Mouse (Mus musculus): ENCODE measurements at regions not wholly inside any gene's neighbourhood (a gene's known extent, or its start where the extent isn't known, plus 50 kb on each side); places are given as distances from the start of the nearest gene placed in this dataset.

DNA sequence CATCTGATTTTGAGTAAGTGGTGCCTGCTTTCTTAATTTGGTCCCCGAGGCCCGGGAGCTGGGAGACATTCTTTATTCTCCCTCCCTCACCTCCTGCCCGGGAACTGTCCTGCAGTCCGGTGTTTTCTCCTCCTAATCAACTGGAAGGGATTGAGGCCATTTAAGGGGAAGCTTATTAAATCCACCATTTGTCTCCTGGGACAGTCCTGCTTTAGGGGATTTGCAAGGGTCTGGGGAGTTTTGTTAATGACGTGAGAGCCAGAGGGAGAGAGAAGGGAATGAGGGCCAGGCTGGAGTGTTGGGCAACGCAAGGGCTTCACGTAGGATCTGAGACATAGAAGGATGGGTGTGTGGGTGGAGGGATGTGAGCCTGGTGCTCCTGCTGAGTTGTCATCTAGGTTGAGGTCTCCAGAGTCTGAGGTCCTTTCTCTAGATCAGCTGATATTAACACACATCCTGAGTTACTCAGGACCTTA lies 444.6 kb downstream of the Cd83 start:
- Histone ChIP-seq H3K9me3 (ENCODE audit: control insufficient read depth, low read length) (peaks cover 5% of the 10 kb centered on the region; the same call in 1 of the 2 replicates), H3K27ac (ENCODE audit: low read depth) (peak overlapping the region; percentile 33; the same call in 1 of the 2 replicates), H3K27me3 (replicated peaks; ENCODE audit: control insufficient read depth, insufficient read depth, low read length) (no peaks in the 10 kb centered on the region), H3K4me2 (ENCODE audit: low read length) (peak overlapping the region; percentile 37), H3K4me3 (ENCODE audit: low read depth, low read length) (no peak overlapping the region), H3K4me1 (replicated peaks; ENCODE audit: control insufficient read depth, insufficient read depth, low read length) (peaks cover 21% of the 10 kb centered on the region), H3K9ac (ENCODE audit: low read length) (no peak overlapping the region), H3K36me3 (ENCODE audit: control insufficient read depth, insufficient read depth, low read length) (no peaks in the 10 kb centered on the region)
- 10% methylated on average over 7 of the region's 7 CpGs for WGBS
- DNase-seq (ENCODE audit: low spot score), result no peak
- peak; percentile 15; the same call in 1 of the 2 replicates for ATAC-seq (replicated peaks; ENCODE audit: low FRiP score, low TSS enrichment, low read depth)

DNA sequence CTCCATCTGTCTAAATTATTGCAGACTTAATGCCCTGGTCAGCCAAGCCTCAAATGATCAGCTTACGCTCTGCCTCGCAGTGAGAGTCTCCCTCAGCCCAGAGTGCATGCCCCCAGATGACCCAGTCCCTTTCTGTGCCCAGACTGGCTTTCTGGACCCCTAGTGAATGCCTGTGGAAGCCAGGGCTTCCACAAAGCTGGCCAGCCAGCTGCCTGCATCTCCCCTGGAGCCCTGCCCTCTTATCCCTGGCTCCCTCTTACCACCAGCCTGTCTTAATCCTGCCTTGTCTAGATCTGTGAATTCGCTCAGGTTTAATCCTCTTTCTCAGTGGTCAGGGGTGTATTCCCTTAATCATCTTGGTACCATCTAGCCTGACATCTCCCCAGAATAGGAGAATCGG lies 446.8 kb downstream of the Cd83 start:
- Histone ChIP-seq H3K4me3 (ENCODE audit: low read depth, low read length) (no peak overlapping the region), H3K9ac (ENCODE audit: low read length) (no peak overlapping the region), H3K27me3 (replicated peaks; ENCODE audit: control insufficient read depth, insufficient read depth, low read length) (no peaks in the 10 kb centered on the region), H3K9me3 (ENCODE audit: control insufficient read depth, low read length) (no peaks in the 10 kb centered on the region), H3K4me2 (ENCODE audit: low read length) (no peak overlapping the region), H3K4me1 (replicated peaks; ENCODE audit: control insufficient read depth, insufficient read depth, low read length) (peaks cover 21% of the 10 kb centered on the region), H3K36me3 (ENCODE audit: control insufficient read depth, insufficient read depth, low read length) (no peaks in the 10 kb centered on the region), H3K27ac (ENCODE audit: low read depth) (no peak overlapping the region)
- WGBS, result 63% methylated on average over 4 of the region's 4 CpGs
- ATAC-seq (replicated peaks; ENCODE audit: low FRiP score, low TSS enrichment, low read depth), result no peak
- DNase-seq (ENCODE audit: low spot score), result no peak

DNA sequence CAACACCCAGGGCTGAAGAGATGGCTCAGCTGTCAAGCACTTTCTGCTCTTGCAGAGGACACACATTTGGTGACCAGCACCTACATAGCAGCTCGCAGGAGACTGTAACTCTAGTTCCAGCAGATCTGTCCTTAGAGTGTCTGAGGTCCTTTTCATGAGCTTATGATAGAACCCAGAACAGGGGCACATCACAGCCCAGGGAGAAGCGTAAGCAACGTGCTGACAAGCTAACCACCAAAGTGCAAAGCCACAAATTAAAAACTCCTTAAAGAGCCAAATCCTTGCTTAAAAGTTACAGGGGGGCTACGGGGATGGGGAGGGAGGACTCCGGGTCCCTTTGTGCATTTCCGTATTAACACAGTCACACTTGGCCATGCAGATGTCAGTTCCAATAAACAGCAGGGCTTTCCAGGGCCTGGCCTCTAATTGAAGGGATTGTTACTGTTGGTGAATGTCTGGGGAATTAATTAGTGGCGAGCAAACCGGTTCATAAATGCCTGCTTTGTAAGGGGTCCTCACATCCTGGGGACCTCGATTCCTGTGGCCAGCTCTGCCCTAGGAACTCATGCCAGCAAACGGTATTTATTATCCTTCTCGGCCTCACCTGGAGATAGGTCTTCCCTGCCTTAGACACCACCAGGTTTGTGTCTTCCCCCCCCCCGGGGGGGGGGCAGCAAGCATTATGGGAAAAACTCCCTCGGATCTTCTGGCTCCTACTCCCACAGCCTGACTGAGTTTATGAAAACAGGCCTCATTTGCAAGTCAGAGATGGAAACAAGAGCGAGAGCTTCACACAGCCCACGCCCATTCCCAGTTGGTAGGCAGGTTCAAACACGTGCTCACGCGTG lies 447.5 kb downstream of the Cd83 start:
- no peak for ATAC-seq (replicated peaks; ENCODE audit: low FRiP score, low TSS enrichment, low read depth)
- WGBS, result 46% methylated on average over 18 of the region's 18 CpGs
- Histone ChIP-seq H3K27me3 (replicated peaks; ENCODE audit: control insufficient read depth, insufficient read depth, low read length) (no peaks in the 10 kb centered on the region), H3K4me1 (replicated peaks; ENCODE audit: control insufficient read depth, insufficient read depth, low read length) (peaks cover 21% of the 10 kb centered on the region), H3K27ac (ENCODE audit: low read depth) (no peak overlapping the region), H3K4me3 (ENCODE audit: low read depth, low read length) (no peak overlapping the region), H3K4me2 (ENCODE audit: low read length) (no peak overlapping the region), H3K9me3 (ENCODE audit: control insufficient read depth, low read length) (no peaks in the 10 kb centered on the region), H3K9ac (ENCODE audit: low read length) (no peak overlapping the region), H3K36me3 (ENCODE audit: control insufficient read depth, insufficient read depth, low read length) (no peaks in the 10 kb centered on the region)
- DNase-seq (ENCODE audit: low spot score), result no peak

DNA sequence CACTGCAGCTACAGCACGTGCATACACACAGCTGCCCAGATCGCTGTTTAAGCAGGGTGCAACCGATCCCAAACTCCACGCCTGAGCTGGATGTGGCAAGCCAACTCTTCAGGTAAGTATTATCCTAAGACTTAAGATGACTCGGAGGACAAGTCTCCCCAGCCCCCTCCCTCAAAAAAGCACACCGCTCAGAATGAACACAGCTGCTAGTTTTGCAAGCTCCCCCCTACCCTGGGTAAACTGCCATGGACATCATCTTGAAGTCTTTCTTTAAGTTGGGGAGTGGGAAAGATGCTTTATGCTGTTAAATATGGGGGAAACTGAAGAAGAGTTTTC lies 448.1 kb downstream of the Cd83 start:
- no peak overlapping the region for H3K27ac ChIP-seq (ENCODE audit: low read depth)
- H3K9ac ChIP-seq (ENCODE audit: low read length), result no peak overlapping the region
- no peaks in the 10 kb centered on the region for H3K36me3 ChIP-seq (ENCODE audit: control insufficient read depth, insufficient read depth, low read length)
- H3K27me3 ChIP-seq (replicated peaks; ENCODE audit: control insufficient read depth, insufficient read depth, low read length), result no peaks in the 10 kb centered on the region
- H3K9me3 ChIP-seq (ENCODE audit: control insufficient read depth, low read length), result no peaks in the 10 kb centered on the region
- 74% methylated on average over 6 of the region's 6 CpGs for WGBS
- no peak for ATAC-seq (replicated peaks; ENCODE audit: low FRiP score, low TSS enrichment, low read depth)
- DNase-seq (ENCODE audit: low spot score), result no peak
- no peak overlapping the region for H3K4me2 ChIP-seq (ENCODE audit: low read length)
- no peak overlapping the region for H3K4me3 ChIP-seq (ENCODE audit: low read depth, low read length)
- H3K4me1 ChIP-seq (replicated peaks; ENCODE audit: control insufficient read depth, insufficient read depth, low read length), result peaks cover 21% of the 10 kb centered on the region

DNA sequence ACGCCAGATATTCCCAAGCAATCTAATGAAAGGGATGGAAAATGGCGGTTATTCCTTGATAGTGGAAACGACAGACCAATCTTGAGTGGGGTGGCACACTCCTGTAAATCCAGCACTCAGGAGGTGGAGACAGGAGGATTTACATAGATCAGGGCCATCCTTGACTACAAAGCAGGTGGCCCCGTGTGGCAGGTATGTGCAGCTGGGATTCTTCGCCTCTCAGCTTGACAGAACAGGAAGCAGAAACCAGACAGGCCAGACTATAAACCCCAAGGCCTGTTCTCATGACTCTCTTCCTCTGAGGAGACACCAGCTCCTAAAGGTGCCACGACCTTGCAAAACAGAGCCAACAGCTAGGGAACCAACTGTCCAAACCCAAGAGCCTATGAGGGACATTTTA lies 449.7 kb downstream of the Cd83 start:
- H3K36me3 ChIP-seq (ENCODE audit: control insufficient read depth, insufficient read depth, low read length), result no peaks in the 10 kb centered on the region
- no peak overlapping the region for H3K9ac ChIP-seq (ENCODE audit: low read length)
- H3K4me1 ChIP-seq (replicated peaks; ENCODE audit: control insufficient read depth, insufficient read depth, low read length), result peaks cover 15% of the 10 kb centered on the region
- 72% methylated on average over 6 of the region's 6 CpGs for WGBS
- no peak overlapping the region for H3K27ac ChIP-seq (ENCODE audit: low read depth)
- H3K4me3 ChIP-seq (ENCODE audit: low read depth, low read length), result no peak overlapping the region
- H3K27me3 ChIP-seq (replicated peaks; ENCODE audit: control insufficient read depth, insufficient read depth, low read length), result no peaks in the 10 kb centered on the region
- DNase-seq (ENCODE audit: low spot score) (no peak), ATAC-seq (replicated peaks; ENCODE audit: low FRiP score, low TSS enrichment, low read depth) (no peak)
- H3K9me3 ChIP-seq (ENCODE audit: control insufficient read depth, low read length), result no peaks in the 10 kb centered on the region
- no peak overlapping the region for H3K4me2 ChIP-seq (ENCODE audit: low read length)

DNA sequence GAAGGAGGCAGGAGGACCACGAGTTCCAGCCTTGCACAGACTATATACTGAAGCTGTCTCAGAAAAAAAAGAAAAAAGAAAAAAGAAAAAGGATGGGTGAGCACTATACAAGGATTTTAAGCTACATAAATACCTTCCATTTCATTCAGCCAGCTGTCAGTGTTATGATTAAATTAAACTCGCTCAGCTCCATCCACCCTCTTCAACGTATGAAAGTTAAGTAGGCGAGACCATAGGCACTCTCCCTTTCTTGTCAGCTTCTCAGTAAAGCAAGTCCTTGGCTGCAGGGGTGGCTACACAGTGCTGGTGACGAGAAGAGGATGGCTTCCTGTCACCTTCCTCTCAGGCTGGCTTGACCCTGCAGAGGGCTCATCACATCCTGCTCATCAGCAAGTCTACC lies 450.7 kb downstream of the Cd83 start:
- 79% methylated on average over 5 of the region's 5 CpGs for WGBS
- H3K27me3 ChIP-seq (replicated peaks; ENCODE audit: control insufficient read depth, insufficient read depth, low read length), result no peaks in the 10 kb centered on the region
- no peak overlapping the region for H3K4me3 ChIP-seq (ENCODE audit: low read depth, low read length)
- no peak overlapping the region for H3K27ac ChIP-seq (ENCODE audit: low read depth)
- peaks cover 12% of the 10 kb centered on the region for H3K4me1 ChIP-seq (replicated peaks; ENCODE audit: control insufficient read depth, insufficient read depth, low read length)
- no peaks in the 10 kb centered on the region for H3K9me3 ChIP-seq (ENCODE audit: control insufficient read depth, low read length)
- no peak overlapping the region for H3K9ac ChIP-seq (ENCODE audit: low read length)
- DNase-seq (ENCODE audit: low spot score) (no peak), ATAC-seq (replicated peaks; ENCODE audit: low FRiP score, low TSS enrichment, low read depth) (no peak)
- no peak overlapping the region for H3K4me2 ChIP-seq (ENCODE audit: low read length)
- H3K36me3 ChIP-seq (ENCODE audit: control insufficient read depth, insufficient read depth, low read length), result no peaks in the 10 kb centered on the region

GRCm38 (mm10) chr13:44235941-44236340 lies 451.4 kb downstream of the Cd83 start:
- H3K9me3 ChIP-seq (ENCODE audit: control insufficient read depth, low read length), result no peaks in the 10 kb centered on the region
- 79% methylated on average over 2 of the region's 2 CpGs for WGBS
- no peak for DNase-seq (ENCODE audit: low spot score)
- H3K27ac ChIP-seq (ENCODE audit: low read depth), result no peak overlapping the region
- peaks cover 12% of the 10 kb centered on the region for H3K4me1 ChIP-seq (replicated peaks; ENCODE audit: control insufficient read depth, insufficient read depth, low read length)
- ATAC-seq (replicated peaks; ENCODE audit: low FRiP score, low TSS enrichment, low read depth), result no peak
- no peaks in the 10 kb centered on the region for H3K27me3 ChIP-seq (replicated peaks; ENCODE audit: control insufficient read depth, insufficient read depth, low read length)
- H3K4me2 ChIP-seq (ENCODE audit: low read length), result no peak overlapping the region
- no peak overlapping the region for H3K9ac ChIP-seq (ENCODE audit: low read length)
- H3K36me3 ChIP-seq (ENCODE audit: control insufficient read depth, insufficient read depth, low read length), result no peaks in the 10 kb centered on the region
- H3K4me3 ChIP-seq (ENCODE audit: low read depth, low read length), result no peak overlapping the region

GRCm38 (mm10) chr13:44238308-44238707 lies 453.7 kb downstream of the Cd83 start:
- no peak overlapping the region for H3K9ac ChIP-seq (ENCODE audit: low read length)
- no peaks in the 10 kb centered on the region for H3K36me3 ChIP-seq (ENCODE audit: control insufficient read depth, insufficient read depth, low read length)
- H3K4me2 ChIP-seq (ENCODE audit: low read length), result no peak overlapping the region
- ATAC-seq (replicated peaks; ENCODE audit: low FRiP score, low TSS enrichment, low read depth) (no peak), DNase-seq (ENCODE audit: low spot score) (no peak)
- WGBS, result 32% methylated on average over 11 of the region's 11 CpGs
- H3K4me3 ChIP-seq (ENCODE audit: low read depth, low read length), result no peak overlapping the region
- H3K9me3 ChIP-seq (ENCODE audit: control insufficient read depth, low read length), result no peaks in the 10 kb centered on the region
- H3K27ac ChIP-seq (ENCODE audit: low read depth), result no peak overlapping the region
- H3K27me3 ChIP-seq (replicated peaks; ENCODE audit: control insufficient read depth, insufficient read depth, low read length), result no peaks in the 10 kb centered on the region
- peaks cover 5% of the 10 kb centered on the region; the same call in 1 of the 2 replicates for H3K4me1 ChIP-seq (replicated peaks; ENCODE audit: control insufficient read depth, insufficient read depth, low read length)

GRCm38 (mm10) chr13:44243211-44243610 lies 458.6 kb downstream of the Cd83 start:
- ATAC-seq (replicated peaks; ENCODE audit: low FRiP score, low TSS enrichment, low read depth) (no peak), DNase-seq (ENCODE audit: low spot score) (no peak)
- H3K4me1 ChIP-seq (replicated peaks; ENCODE audit: control insufficient read depth, insufficient read depth, low read length), result peaks cover 8% of the 10 kb centered on the region; the same call in 1 of the 2 replicates
- no peak overlapping the region for H3K27ac ChIP-seq (ENCODE audit: low read depth)
- no peak overlapping the region for H3K9ac ChIP-seq (ENCODE audit: low read length)
- H3K4me3 ChIP-seq (ENCODE audit: low read depth, low read length), result no peak overlapping the region
- 88% methylated on average over 6 of the region's 6 CpGs for WGBS
- no peak overlapping the region for H3K4me2 ChIP-seq (ENCODE audit: low read length)
- H3K27me3 ChIP-seq (replicated peaks; ENCODE audit: control insufficient read depth, insufficient read depth, low read length), result no peaks in the 10 kb centered on the region
- H3K36me3 ChIP-seq (ENCODE audit: control insufficient read depth, insufficient read depth, low read length), result no peaks in the 10 kb centered on the region
- no peaks in the 10 kb centered on the region for H3K9me3 ChIP-seq (ENCODE audit: control insufficient read depth, low read length)

Data from intestine, embryonic 14.5 days (tissue).